Mouse (Mus musculus) limb, embryonic 15.5 days (tissue): ENCODE data around the gene Lpxn. TPM values are rescaled to one million over a fixed set of nuclear protein-coding genes. Genes with fewer than 3 reads are reported as not detected.

Source experiments
- ATAC-seq: fragments of 200-750 bp; cut with Nextera tagmentation; 2 replicates; pipeline ENCODE4 v1.8.0; 2017; ENCODE audit warnings: low read depth, moderate TSS enrichment; ENCODE audit not compliant: insufficient number of reproducible peaks, low FRiP score, low TSS enrichment
- H3K27ac ChIP-seq: fragments of 300-500 bp; sonication (generic); 2 replicates; pipeline ENCODE4 v1.5.1; 2015; ENCODE audit warnings: moderate library complexity, mild to moderate bottlenecking, inconsistent platforms
- H3K27me3 ChIP-seq: fragments of 300-500 bp; sonication (generic); 2 replicates; pipeline ENCODE4 v1.6.1; 2015; ENCODE audit warnings: inconsistent platforms
- H3K36me3 ChIP-seq: fragments of 300-500 bp; sonication (generic); 2 replicates; pipeline ENCODE4 v1.6.1; 2015; ENCODE audit warnings: inconsistent platforms
- H3K4me1 ChIP-seq: fragments of 300-500 bp; sonication (generic); 2 replicates; pipeline ENCODE4 v1.6.1; 2015; ENCODE audit warnings: inconsistent platforms
- H3K4me2 ChIP-seq: fragments of 300-500 bp; sonication (generic); 2 replicates; pipeline ENCODE4 v1.6.1; 2015; ENCODE audit warnings: mild to moderate bottlenecking, inconsistent platforms
- H3K4me3 ChIP-seq: fragments of 300-500 bp; sonication (generic); 2 replicates; pipeline ENCODE4 v1.5.1; 2015; ENCODE audit warnings: mild to moderate bottlenecking, inconsistent platforms
- H3K9ac ChIP-seq: fragments of 300-500 bp; sonication (generic); 2 replicates; pipeline ENCODE4 v1.6.1; 2015; ENCODE audit warnings: inconsistent platforms
- H3K9me3 ChIP-seq: fragments of 300-500 bp; sonication (generic); 2 replicates; pipeline ENCODE4 v1.6.1; 2016; ENCODE audit warnings: inconsistent platforms
- WGBS: fragments of 180-500 bp; shearing (Covaris S2); methylation state at CpG from one replicate; pipeline ENCODE4 v1.1.7; 2015; 5-methylcytosine and 5-hydroxymethylcytosine counted together
- polyA plus RNA-seq: library from polyadenylated mRNA; unstranded; fragments of >200 nt; fragmentation: Nextera tagmentation; extraction: Ambion mirVana; gene quantifications from 2 replicates; pipeline ENCODE4 v1.2.1, GENCODE M21; 2015

Gene Lpxn
- polyA plus RNA-seq, 1 experiment from 2014 or later = 6.0 TPM

DNA sequence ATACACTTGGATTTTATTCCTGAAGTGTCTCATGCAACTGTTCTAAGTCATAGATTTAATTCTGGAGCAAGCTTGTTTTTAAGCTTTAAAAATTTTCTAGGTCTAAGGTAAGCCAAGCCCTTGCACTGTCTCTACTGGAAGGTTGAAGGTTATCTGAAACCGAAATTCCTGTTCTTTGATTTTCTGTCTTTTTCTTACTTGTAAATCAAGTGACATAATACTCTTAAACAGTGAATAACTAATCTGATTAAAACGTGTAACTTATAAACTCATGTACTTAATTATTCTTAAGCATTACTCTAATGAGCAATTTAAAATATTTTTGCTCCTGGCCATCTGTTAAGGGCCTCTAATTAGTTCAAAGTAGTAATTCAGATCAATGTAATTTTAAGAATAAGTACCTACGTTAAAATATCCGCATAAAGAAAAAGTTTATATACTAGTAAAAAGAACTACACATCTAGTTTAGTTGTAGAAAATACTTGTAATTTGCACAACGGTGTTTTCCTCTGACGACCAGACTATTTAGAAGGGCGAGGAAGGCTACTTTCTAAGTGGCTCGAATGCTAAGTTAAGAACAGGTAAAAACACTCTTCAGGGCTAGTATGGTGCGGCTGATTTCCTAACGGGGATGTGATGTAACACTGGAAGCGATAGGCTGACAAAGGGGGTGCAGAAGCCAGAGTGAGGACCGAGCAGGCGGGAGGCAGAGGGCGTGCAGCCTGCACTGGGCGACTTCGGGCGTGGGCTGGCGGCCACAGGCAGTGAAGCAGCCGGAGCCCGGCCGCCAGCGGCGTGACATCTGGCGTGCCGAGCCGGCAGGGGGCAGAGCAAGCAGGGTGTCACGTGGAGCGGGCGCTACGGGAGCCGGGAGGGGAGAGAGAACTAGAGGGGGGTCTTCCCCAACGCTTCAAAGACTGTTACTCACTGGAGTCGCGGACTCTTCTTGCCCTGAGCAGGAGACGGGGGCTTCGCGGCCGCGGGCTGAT is 1.6 kb upstream of the Lpxn start:
- peak overlapping the region; percentile 52 for H3K4me2 ChIP-seq

DNA sequence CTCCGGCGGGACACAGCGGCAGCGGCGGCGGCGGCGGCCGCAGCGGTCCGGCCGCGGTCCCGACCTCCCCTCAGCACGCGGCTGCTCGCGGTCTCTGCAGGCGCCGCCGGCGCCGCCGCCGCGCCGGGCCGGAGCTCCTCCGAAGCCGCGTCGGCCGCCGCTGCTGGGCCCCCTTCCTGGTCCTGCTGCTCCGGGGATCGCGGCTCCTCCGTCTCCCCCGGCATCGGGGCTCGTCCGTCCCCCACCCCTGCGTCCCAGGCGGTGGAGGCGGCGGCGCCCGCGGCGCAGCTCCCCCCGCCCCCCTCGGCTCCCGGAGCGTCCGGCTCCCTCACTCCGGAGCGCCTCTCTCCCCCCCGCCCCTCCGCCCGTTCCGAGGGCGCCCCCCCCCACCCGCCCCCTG is 883 bp upstream of the Lpxn start:
- H3K27ac ChIP-seq = peak overlapping the region; percentile 100
- peak overlapping the region; percentile 99 for H3K4me3 ChIP-seq
- WGBS = under 1% methylated on average over 44 of the region's 63 CpGs
- peak; percentile 5; the same call in 1 of the 2 replicates for ATAC-seq
- H3K9ac ChIP-seq = peak overlapping the region; percentile 97
- no peaks in the 10 kb centered on the region for H3K9me3 ChIP-seq
- H3K4me1 ChIP-seq = peaks cover 2% of the 10 kb centered on the region; the same call in 1 of the 2 replicates
- H3K36me3 ChIP-seq = no peaks in the 10 kb centered on the region
- peak overlapping the region; percentile 52 for H3K4me2 ChIP-seq
- no peaks in the 10 kb centered on the region for H3K27me3 ChIP-seq

More for the DNA sequence above, 1.6 kb upstream of the Lpxn start:
- Histone ChIP-seq H3K9me3 (no peaks in the 10 kb centered on the region), H3K36me3 (no peaks in the 10 kb centered on the region), H3K4me1 (peaks cover 2% of the 10 kb centered on the region; the same call in 1 of the 2 replicates), H3K4me3 (peak overlapping the region; percentile 99), H3K27ac (peak overlapping the region; percentile 100), H3K27me3 (no peaks in the 10 kb centered on the region), H3K9ac (peak overlapping the region; percentile 97)
- ATAC-seq = peak; percentile 57
- WGBS = under 1% methylated on average over 36 of the region's 39 CpGs

DNA sequence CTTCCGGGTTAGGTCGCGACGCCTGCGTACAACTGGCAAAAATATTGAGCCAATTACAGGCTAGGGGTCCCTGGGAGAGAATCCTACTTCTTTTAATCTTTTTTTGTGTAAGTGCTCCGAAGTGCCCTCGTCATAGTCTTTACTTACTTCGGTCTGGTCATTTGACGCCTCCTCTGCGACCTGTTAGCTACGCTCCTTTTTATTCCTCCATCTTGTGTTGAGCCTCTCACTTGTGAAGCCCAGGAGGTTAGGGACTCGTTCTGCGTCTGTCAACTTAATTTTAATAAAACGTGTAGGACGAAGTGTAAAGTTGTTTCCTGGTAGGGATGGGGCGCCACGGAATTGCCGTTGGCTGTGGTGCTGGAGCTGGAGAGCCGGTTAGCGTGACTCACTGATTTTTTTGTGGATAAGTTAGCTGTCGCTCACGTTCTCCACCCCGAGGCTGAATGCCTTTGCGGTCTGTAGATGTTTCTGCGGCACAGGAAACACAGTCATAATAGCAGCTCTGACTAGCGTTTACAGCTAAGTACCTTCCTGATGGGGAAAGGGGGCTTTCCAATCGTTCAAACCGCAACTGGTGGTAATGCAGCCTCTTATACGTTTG is 437 bp downstream of the Lpxn start:
- Histone ChIP-seq H3K4me2 (peak overlapping the region; percentile 70), H3K4me3 (peak overlapping the region; percentile 99), H3K36me3 (no peaks in the 10 kb centered on the region), H3K9ac (peak overlapping the region; percentile 50), H3K4me1 (peaks cover 2% of the 10 kb centered on the region; the same call in 1 of the 2 replicates), H3K27ac (peak overlapping the region; percentile 100), H3K9me3 (no peaks in the 10 kb centered on the region), H3K27me3 (no peaks in the 10 kb centered on the region)
- WGBS = under 1% methylated on average over 29 of the region's 29 CpGs
- ATAC-seq = no peak; the same call in 1 of the 2 replicates

DNA sequence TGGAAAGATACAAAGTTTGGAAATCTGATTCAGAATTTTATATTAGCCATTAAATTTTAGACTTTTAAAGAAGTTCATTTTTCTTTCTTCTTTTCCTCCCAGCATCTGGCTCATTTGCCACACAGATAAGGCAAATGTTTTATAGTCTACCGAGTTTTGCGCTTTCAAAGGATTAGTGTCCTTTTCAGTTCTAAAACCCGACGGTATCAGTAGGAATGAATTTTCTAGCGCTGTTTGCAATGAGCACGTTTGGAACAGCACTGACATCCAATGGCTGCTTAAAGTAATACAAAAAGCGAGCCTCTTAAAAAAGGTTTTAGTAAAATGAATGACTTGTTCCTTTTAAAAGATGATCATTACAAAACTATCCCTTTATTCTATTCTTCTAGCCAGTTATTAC is 1.1 kb downstream of the Lpxn start:
- H3K9me3 ChIP-seq = no peaks in the 10 kb centered on the region
- peak overlapping the region; percentile 50; the same call in 1 of the 2 replicates for H3K9ac ChIP-seq
- no peak for ATAC-seq
- H3K4me1 ChIP-seq = 0 out of 2 replicates have a peak, but pooled peaks cover 2% of the 10 kb centered on the region
- peak overlapping the region; percentile 99 for H3K4me3 ChIP-seq
- WGBS = under 1% methylated on average over 7 of the region's 7 CpGs
- H3K36me3 ChIP-seq = no peaks in the 10 kb centered on the region
- peak overlapping the region; percentile 70 for H3K4me2 ChIP-seq
- H3K27ac ChIP-seq = peak overlapping the region; percentile 100
- H3K27me3 ChIP-seq = no peaks in the 10 kb centered on the region

DNA sequence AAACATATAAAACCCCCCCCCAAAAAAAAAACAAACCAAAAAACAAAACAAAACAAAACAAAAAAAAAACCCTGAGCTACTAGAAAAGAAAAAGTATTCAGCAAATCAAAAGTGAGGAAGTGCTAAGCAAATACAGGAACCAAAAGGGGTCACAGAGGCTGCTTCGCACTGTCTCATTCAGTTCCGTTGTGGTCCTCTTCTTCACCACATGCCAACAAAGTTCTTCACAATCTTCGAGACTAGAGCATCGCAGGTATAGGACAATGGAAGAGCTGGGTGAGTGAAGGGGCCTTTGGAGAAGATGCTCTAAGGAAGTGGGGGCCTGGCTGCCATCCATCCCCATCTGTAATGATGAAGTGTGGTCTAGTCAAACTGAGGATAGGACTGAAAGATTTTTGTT is 2.4 kb downstream of the Lpxn start:
- H3K9ac ChIP-seq = no peak overlapping the region
- no peaks in the 10 kb centered on the region for H3K4me1 ChIP-seq
- no peaks in the 10 kb centered on the region for H3K27me3 ChIP-seq
- no peak for ATAC-seq
- H3K4me2 ChIP-seq = no peak overlapping the region
- H3K36me3 ChIP-seq = no peaks in the 10 kb centered on the region
- H3K4me3 ChIP-seq = no peak overlapping the region
- no peak overlapping the region for H3K27ac ChIP-seq
- no peaks in the 10 kb centered on the region for H3K9me3 ChIP-seq
- 80% methylated on average over 4 of the region's 4 CpGs for WGBS

DNA sequence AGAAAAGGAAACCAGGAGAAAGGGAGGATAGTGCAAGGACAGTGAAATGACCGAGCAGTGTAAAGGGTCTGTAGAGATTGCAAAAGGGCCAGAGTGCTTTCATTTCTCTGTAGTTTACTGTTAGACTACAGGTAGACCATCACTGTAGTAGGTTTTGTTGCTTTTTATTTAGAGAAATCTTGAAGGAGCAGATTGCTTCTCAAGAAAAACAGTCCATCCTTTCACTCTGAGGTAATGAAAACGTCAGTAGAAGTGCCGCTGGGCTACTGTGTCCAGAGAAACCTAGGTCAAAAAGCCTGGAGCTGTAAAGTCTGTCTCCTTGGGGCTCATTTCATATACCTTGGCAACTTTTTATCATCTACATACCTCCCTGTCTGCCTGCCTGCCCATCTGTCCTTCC is 3.1 kb downstream of the Lpxn start:
- Histone ChIP-seq H3K9me3 (no peaks in the 10 kb centered on the region), H3K36me3 (no peaks in the 10 kb centered on the region), H3K4me3 (no peak overlapping the region), H3K27me3 (no peaks in the 10 kb centered on the region), H3K27ac (no peak overlapping the region), H3K9ac (no peak overlapping the region), H3K4me1 (no peaks in the 10 kb centered on the region), H3K4me2 (no peak overlapping the region)
- ATAC-seq = no peak
- WGBS = 83% methylated on average over 3 of the region's 3 CpGs

DNA sequence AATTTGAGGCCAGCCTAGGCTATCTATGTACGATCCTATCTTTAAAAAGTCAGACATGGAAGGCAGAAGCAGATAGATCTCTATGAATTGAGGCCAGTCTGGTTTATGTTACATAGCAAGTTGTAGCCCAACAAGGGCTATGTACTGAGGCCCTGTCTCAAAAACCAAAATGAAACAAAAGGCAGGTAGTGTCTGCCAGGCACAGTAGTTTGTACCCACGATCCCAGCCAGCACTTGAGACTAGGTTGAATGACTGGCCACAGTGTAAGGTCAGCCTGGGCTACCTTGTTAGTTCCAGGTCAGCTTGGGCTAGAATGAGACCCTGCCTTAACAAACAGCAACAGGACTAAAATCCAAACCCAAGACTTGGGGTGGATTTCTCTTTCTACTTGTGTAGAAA is 4.6 kb downstream of the Lpxn start:
- Histone ChIP-seq H3K9ac (no peak overlapping the region), H3K27me3 (no peaks in the 10 kb centered on the region), H3K9me3 (no peaks in the 10 kb centered on the region), H3K4me2 (no peak overlapping the region), H3K36me3 (no peaks in the 10 kb centered on the region), H3K4me3 (no peak overlapping the region), H3K4me1 (no peaks in the 10 kb centered on the region), H3K27ac (no peak overlapping the region)
- no peak for ATAC-seq
- 74% methylated on average over 2 of the region's 2 CpGs for WGBS

DNA sequence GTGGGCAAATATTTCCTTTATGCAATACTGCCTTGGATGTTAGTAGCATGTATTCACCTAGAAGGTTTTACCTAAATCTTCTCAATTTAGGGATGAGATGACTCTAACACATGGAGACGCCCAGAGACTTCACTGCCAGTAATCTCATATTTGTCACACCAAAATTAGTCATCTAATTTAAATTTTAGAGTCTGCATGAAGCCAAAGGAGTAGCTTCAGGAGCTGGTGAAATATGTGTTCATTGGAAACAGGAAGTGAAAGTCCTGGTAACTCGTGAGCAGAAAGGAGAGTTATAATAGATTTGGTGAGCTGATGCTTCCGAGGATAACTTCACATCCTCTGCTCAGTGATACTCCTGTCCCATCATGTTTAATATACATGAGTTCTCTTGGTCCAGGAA is 5.1 kb downstream of the Lpxn start:
- Histone ChIP-seq H3K27ac (no peak overlapping the region), H3K4me3 (no peak overlapping the region), H3K4me2 (no peak overlapping the region), H3K9ac (no peak overlapping the region), H3K36me3 (no peaks in the 10 kb centered on the region), H3K9me3 (no peaks in the 10 kb centered on the region), H3K27me3 (no peaks in the 10 kb centered on the region), H3K4me1 (no peaks in the 10 kb centered on the region)
- no peak for ATAC-seq
- 65% methylated on average over 3 of the region's 3 CpGs for WGBS

DNA sequence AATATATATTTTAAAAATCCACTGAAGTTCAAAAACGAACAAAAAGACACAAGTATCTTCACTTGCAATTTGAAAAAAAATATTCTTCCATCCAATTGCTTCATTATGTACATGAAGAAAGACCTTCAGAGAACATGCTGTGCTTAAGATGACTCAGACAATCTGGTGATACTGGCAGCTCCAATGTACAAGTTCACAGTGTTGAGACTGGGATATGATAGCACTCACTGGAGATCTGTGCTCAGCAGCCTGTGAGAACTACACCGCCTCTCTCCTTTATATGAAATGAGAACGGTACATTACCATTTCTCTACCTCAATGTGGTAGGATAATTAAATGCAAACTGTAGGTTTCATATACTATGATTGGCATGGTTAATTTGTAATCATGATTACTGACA is 6.8 kb downstream of the Lpxn start:
- H3K27me3 ChIP-seq = no peaks in the 10 kb centered on the region
- H3K27ac ChIP-seq = no peak overlapping the region
- H3K9ac ChIP-seq = no peak overlapping the region
- H3K4me2 ChIP-seq = no peak overlapping the region
- H3K4me1 ChIP-seq = no peaks in the 10 kb centered on the region
- no peak overlapping the region for H3K4me3 ChIP-seq
- ATAC-seq = no peak
- no peaks in the 10 kb centered on the region for H3K9me3 ChIP-seq
- H3K36me3 ChIP-seq = no peaks in the 10 kb centered on the region
- WGBS = 75% methylated on average over 3 of the region's 3 CpGs

DNA sequence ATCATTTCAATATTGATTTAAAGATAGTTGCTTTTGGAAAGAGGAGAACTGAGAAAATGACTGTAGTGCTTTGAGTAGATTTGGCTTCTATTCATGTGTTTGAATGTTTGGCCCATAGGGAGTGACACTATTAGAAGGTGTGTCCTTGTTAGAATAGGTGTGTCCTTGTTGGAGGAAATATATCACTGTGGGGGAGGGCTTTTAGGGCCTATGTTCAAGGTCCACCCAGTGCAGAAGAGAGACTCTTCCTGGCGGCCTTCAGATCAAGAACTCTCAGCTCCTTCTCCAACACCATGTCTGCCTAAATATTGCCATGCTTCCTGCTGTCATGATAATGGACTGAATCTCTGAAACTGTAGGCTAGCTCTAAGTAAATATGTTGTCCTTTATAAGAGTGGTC is 8.2 kb downstream of the Lpxn start:
- Histone ChIP-seq H3K27me3 (no peaks in the 10 kb centered on the region), H3K36me3 (no peaks in the 10 kb centered on the region), H3K9ac (no peak overlapping the region), H3K27ac (no peak overlapping the region), H3K4me3 (no peak overlapping the region), H3K4me1 (no peaks in the 10 kb centered on the region), H3K4me2 (no peak overlapping the region), H3K9me3 (no peaks in the 10 kb centered on the region)
- ATAC-seq = no peak
- 100% methylated on average over 1 of the region's 1 CpGs for WGBS

DNA sequence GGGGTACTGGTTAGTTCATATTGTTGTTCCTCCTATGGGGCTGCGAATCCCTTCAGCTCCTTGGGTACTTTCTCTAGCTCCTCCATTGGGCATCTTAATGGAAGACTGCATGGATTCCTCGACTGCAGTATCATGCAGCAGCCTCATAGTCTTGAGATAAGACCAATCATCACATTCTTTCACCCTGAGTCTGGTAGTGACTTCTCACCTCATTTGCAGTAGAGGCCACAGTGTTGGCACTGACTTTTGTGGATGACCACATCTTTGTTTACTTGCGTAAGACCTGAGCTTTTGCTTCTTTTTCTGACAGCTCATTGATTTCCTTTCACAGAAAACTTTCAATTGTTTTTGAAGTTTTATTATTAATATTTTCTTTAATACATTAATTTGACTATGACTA is 9.7 kb downstream of the Lpxn start:
- no peaks in the 10 kb centered on the region for H3K27me3 ChIP-seq
- ATAC-seq = no peak
- 80% methylated on average over 3 of the region's 3 CpGs for WGBS

DNA sequence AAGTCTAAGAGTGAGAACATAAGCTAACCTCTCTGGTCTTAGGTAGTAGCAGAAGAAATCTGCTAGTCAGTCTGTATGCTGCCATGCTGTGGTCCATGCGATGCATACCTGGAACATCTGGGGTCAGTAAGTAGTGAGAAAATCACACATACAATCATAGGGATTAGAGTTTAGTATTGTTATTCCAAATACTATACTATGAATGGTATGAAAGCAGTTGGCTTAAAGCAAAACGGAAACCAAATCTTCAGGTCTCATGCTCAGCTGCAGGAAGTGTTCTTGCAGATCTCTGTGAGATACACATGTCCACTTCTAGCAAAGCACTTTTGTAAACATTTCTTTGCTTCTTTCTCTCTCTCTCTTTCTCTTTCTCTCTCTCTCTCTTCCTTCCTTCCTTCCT is 10.2 kb downstream of the Lpxn start:
- 71% methylated on average over 2 of the region's 2 CpGs for WGBS
- Histone ChIP-seq H3K36me3 (no peaks in the 10 kb centered on the region), H3K27ac (no peak overlapping the region), H3K27me3 (no peaks in the 10 kb centered on the region), H3K4me2 (no peak overlapping the region), H3K4me1 (no peaks in the 10 kb centered on the region), H3K9me3 (no peaks in the 10 kb centered on the region), H3K4me3 (no peak overlapping the region), H3K9ac (no peak overlapping the region)
- ATAC-seq = no peak

More for the DNA sequence above, 9.7 kb downstream of the Lpxn start:
- Histone ChIP-seq H3K27ac (no peak overlapping the region), H3K9ac (no peak overlapping the region), H3K9me3 (no peaks in the 10 kb centered on the region), H3K4me3 (no peak overlapping the region), H3K4me1 (no peaks in the 10 kb centered on the region), H3K36me3 (no peaks in the 10 kb centered on the region), H3K4me2 (no peak overlapping the region)
